Mouse (Mus musculus): ENCODE results near the gene Eri3. TPM values are rescaled to one million over a fixed set of nuclear protein-coding genes. Genes with fewer than 3 reads are reported as not detected.

Eri3 gene
- total RNA-seq, 2 experiments from 2014 or later, result 197 to 200 TPM

DNA sequence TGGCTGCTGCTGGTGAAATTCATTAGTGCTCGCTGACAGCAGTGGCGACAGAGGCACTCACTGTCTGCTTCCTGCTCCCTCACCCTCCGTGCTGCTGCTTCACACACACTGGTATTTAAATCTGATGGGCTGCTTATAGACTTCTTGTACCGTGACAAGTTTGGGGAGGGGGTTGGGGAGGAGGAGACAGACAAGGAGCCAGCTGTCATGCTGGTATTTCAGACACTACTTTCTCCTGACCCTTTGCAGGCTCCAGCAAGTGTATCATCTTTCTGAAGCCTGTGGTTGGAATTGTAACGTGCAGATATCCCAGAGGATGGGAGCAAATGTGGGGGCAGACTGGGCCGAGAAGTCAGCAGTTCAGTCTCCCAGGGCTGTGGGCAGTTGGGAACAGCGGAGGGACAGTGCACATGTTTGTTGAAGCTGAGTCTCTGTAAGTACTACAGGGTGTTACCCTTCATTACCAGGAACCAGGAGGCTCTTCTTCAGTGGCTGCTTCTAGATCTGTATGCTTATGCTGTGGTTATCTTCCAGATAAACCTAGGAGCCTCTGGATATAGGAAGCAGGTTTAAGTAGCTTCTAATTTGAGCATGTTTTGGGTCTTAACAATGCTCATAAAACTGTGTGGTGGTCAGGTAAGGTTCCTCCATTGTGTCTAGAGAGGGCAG, 59.3 kb downstream of the Eri3 start:
- no peak for TF ChIP-seq CTCF (IDR thresholded peaks at IDR 0.05)
- no peak overlapping the region for H3K27ac ChIP-seq
- H3K4me3 ChIP-seq, result no peak overlapping the region
- intact Hi-C loops (cut with DNase I), result no loop called here
- DNase-seq (ENCODE audit: extremely low spot score in 1 of 2, low spot score in 2 of 2), result no peak

DNA sequence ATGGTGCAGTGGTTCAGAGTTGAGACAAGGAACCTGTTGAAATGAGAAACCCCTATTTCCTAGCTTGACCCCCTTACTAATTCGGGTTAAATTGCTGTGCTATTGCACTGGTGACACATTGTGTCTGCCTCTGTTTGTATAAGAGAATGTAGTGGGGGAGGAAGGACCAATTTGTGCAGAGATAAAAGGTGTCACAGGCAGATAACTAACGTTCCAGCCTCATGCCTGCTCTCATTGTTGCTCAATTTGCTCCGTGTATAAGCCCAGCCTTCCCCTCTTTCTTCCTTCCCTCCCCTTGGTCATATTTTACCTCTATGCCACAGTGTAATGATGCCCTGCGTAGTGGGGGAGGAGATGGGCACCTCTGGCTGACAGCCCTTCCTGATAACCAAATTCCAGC, 61.2 kb downstream of the Eri3 start:
- intact Hi-C loops (cut with DNase I), result no loop called here
- TF ChIP-seq CTCF (IDR thresholded peaks at IDR 0.05), result no peak
- Histone ChIP-seq H3K4me3 (no peak overlapping the region), H3K27ac (no peak overlapping the region)
- no peak for DNase-seq (ENCODE audit: extremely low spot score in 1 of 2, low spot score in 2 of 2)

DNA sequence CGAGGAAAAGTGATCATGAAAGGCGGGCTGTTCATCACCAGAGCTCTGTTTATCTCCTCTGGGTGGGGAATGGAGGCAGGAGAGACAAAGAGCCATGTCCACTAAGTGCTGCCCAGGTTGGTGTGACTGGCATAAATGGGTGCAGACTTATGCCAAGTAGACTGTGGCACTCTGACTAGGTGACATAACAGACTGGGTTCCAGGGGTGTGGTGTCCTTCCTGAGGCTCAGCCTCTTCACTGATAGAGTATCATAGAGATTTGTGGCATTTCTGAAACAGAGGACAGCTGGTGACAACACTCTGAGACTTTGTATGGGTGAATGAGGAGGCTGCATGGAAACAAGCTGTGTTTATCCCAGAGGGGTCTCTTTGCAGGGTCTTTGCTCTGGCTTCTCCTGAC, 61.6 kb downstream of the Eri3 start:
- TF ChIP-seq CTCF (IDR thresholded peaks at IDR 0.05), result no peak
- no peak overlapping the region for H3K27ac ChIP-seq
- DNase-seq (ENCODE audit: extremely low spot score in 1 of 2, low spot score in 2 of 2), result no peak
- no peak overlapping the region for H3K4me3 ChIP-seq
- intact Hi-C loops (cut with DNase I), result no loop called here

DNA sequence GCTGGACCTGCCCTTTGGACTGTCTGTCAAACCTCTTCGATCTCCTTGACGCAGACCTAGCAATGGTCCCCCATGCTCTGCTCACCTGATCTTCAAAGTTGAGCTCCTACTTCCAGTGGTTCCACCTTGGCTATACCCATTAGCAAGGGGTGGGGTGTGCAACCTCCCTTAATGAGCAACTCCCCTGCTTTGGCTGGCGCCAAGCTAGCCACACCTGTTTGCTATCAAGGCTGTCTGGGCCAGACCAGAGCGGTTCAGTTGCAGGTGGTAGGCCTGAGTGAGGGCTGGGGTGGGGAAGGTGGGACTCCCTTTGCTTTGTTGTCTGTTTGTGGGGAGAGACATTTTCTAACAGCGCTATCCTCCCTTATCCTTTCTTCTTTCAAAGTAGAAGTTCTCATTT, 62.5 kb downstream of the Eri3 start:
- no peak for DNase-seq (ENCODE audit: extremely low spot score in 1 of 2, low spot score in 2 of 2)
- TF ChIP-seq CTCF (IDR thresholded peaks at IDR 0.05), result no peak
- intact Hi-C loops (cut with DNase I), result no loop called here
- Histone ChIP-seq H3K27ac (no peak overlapping the region), H3K4me3 (no peak overlapping the region)

DNA sequence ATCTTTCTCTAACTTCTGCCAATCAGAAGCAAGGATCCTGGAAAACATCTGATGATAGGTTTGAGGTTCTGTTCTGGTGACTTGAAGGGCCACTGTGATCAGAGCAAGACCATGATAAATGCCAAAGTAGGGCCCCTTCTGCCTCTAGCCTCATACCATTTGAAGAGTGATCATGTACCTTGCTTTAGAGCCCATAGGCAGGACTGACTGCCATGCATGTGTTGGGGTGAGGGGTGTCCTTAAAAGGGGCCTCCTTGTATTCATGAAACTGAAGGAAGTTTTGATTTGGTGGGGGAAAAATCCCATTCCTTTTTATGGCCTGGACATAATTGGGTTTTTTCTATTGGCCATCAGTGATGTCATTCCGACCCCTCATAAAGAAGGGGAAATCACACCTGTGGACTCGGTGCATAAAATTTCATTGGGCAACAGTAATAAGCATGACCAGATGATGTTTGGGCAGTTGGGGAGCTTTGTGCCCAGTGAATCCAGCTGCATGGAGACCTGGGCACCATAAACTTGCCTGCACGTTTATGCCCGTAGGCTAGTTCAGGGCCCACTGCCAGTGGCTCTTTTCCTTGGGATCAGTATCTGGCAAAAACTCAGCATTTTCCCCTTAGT, 63.1 kb downstream of the Eri3 start:
- Histone ChIP-seq H3K27ac (no peak overlapping the region), H3K4me3 (no peak overlapping the region)
- intact Hi-C loops (cut with DNase I), result no loop called here
- no peak for TF ChIP-seq CTCF (IDR thresholded peaks at IDR 0.05)
- DNase-seq (ENCODE audit: extremely low spot score in 1 of 2, low spot score in 2 of 2), result no peak

DNA sequence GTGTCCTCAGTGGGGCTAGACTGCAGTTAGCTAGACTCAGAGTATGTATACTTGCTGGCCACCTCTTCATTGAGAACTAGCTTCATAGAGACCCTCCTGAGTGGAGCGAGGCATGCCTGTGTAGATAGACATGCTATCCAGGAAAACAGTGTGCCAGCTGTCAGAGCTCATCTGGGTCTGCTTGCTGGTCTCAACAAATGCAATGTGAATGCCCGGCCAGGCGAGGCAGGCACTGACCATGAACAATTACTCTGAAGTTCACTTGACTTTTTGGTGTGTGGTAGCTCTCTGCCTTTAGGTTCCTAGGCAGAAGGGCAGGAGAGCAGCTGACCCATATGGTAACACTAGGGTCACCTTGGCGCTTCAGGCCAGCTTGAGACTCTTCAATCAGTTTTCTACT, 66.4 kb downstream of the Eri3 start:
- no peak for DNase-seq (ENCODE audit: extremely low spot score in 1 of 2, low spot score in 2 of 2)
- Histone ChIP-seq H3K27ac (no peak overlapping the region), H3K4me3 (no peak overlapping the region)
- intact Hi-C loops (cut with DNase I), result no loop called here
- TF ChIP-seq CTCF (IDR thresholded peaks at IDR 0.05), result no peak

DNA sequence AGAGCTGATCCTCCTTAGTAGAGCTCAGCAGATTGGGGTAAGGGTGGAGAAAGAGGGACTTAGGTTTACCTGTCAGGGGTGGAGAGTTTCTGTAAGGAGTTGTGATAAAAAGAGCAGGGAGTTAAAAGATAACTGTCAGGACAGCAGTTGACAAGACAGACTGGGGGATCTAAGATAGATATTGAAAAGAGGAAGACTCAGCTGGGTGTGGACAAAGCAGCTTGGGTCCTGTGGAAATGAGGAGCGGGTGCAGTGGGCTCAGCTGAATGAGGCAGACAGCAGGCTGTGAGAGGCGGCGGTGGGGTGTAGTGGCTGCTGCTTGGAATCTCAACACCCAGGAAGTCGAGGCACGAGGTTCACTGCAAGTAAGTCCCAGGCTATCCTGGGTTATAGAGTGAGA, 72.1 kb downstream of the Eri3 start:
- TF ChIP-seq CTCF (IDR thresholded peaks at IDR 0.05), result no peak
- no peak for DNase-seq (ENCODE audit: extremely low spot score in 1 of 2, low spot score in 2 of 2)
- intact Hi-C loops (cut with DNase I), result no loop called here

DNA sequence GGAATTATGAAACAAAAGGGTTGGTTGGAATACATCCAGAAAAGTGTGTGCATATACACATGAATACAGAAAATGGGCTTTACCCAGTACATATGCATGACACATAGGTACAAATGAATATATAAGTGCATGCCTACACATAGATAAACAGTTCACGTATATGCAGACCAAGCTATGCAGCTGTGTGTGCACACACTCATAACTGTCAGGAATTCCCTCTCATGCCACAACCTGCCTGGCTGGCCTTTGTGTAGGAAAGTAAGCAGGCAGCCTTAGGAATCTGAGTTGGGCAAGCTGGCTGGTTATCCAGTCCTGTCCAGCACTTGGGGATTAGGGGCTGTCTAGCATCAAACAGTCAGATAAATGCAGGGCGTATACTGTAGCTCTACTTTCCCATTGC, 72.9 kb downstream of the Eri3 start:
- intact Hi-C loops (cut with DNase I), result no loop called here
- no peak for TF ChIP-seq CTCF (IDR thresholded peaks at IDR 0.05)
- no peak overlapping the region for H3K4me3 ChIP-seq
- DNase-seq (ENCODE audit: extremely low spot score in 1 of 2, low spot score in 2 of 2), result no peak
- no peak overlapping the region for H3K27ac ChIP-seq

More for the DNA sequence above, 72.1 kb downstream of the Eri3 start:
- Histone ChIP-seq H3K4me3 (no peak overlapping the region), H3K27ac (no peak overlapping the region)

DNA sequence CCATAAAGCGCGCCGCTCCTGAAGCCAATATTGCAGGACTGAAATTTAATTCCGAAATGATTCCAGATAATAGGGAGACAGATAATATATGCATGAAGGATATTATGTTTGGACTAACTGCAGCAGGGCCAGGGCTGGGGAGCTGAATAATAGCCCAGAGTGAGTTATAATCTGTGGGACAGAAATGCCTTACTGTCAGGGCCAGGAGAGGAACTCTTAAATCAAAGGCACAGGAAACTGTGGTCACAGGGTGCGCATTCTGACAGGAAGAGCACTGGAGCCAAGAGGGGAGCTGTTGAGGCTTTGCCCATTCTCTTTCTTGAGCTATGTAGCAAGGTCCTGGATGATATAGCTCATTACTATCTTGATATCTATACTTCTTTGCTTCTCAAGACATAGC, 74.5 kb downstream of the Eri3 start:
- intact Hi-C loops (cut with DNase I), result no loop called here
- DNase-seq (ENCODE audit: extremely low spot score in 1 of 2, low spot score in 2 of 2), result no peak
- no peak for TF ChIP-seq CTCF (IDR thresholded peaks at IDR 0.05)
- Histone ChIP-seq H3K27ac (no peak overlapping the region), H3K4me3 (no peak overlapping the region)

DNA sequence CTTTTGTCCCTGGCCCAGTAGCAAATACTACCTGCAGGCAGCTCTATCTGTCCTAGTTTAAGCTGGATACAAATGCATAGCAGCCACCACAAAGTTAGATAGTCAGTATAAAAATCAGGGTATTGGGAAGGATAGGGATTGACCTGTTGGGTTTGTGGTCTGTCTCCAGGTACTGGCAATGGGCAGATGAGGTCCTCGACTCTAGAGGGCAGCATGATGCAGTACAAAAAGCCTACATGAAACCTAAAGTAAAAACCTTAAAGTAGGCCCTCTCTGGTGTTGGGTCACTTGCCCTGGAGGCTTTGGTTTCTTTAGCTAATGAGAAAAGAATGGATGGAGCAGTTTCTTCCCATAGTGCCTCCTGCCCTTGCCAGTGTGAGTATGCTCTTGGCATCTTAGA, 78.3 kb downstream of the Eri3 start:
- intact Hi-C loops (cut with DNase I), result loop anchor here (2.0 kb wide), 1 partner anchor 48 kb away; no protein-coding TSS in a partner anchor
- Histone ChIP-seq H3K4me3 (no peak overlapping the region), H3K27ac (no peak overlapping the region)
- TF ChIP-seq CTCF (IDR thresholded peaks at IDR 0.05), result peak; percentile 41
- DNase-seq (ENCODE audit: extremely low spot score in 1 of 2, low spot score in 2 of 2), result no peak

DNA sequence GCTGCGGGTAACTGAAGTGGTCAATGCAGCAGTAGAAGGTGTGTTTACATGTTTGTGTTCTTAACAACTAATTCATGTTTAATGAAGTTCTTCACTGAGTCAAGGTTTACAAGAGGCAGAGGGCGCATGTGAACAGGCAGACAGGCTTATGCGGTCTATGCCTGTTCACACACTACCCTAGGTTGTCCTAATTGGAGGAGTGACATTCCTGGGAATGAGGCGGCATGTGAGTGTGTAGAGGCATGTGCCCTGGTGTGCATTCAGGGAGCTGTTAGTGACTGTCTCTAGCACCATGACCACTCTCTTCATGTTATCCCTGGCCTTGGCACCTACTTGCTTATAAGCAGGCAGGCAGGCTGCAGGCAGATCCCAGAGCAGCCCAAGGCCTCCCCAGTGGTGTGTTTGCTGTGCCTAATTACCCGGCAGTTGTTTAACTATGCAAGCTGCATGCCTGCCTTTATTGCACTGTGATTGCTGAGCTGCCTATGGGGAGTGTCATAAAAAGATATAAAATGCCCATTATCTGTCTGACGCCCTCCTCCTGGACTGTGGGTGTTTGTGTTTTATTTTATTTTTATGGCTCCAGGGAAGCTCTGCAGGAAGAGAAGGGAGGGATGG, 80.0 kb downstream of the Eri3 start:
- Histone ChIP-seq H3K4me3 (no peak overlapping the region), H3K27ac (no peak overlapping the region)
- TF ChIP-seq CTCF (IDR thresholded peaks at IDR 0.05), result no peak
- intact Hi-C loops (cut with DNase I), result no loop called here
- DNase-seq (ENCODE audit: extremely low spot score in 1 of 2, low spot score in 2 of 2), result no peak

DNA sequence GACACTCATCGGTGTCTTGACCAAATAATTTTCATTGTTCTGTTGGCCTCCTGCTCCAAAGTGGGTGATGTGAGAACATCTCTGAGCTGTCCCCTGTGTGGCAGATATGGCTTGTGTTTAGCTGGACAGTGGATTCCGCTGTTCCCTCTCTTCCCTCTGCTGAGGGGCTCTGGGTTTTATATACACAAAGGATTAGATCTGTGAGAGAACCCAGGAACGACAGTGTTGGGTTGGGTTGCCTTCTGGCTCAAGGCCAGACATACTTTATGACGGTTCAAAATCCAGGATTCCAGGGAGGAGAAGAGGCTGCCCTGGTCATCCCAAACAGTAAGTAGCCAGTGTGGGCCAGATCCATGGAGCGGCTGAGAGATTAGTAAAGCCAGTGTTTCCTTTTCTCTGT, 83.4 kb downstream of the Eri3 start:
- Histone ChIP-seq H3K27ac (no peak overlapping the region), H3K4me3 (no peak overlapping the region)
- TF ChIP-seq CTCF (IDR thresholded peaks at IDR 0.05), result no peak
- DNase-seq (ENCODE audit: extremely low spot score in 1 of 2, low spot score in 2 of 2), result no peak
- intact Hi-C loops (cut with DNase I), result no loop called here

DNA sequence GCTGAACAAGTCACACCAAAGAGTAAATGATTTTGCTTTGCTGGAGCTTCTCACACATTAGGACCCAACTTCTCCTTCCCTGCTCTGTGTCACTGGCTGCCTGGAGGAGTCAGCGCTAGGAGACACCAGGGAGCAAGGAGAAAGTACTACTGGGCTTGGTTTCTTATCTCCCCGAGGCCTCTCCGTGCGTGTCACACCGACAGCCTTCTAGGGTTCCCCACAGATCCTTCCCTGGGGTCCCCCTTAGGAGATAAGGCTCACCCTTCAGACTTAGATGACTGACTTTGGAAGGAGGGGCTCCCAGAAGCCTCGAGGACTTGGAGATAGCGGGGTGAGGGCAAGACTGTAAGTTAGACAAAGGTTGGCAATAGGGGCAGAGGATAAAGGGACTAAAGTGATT, 84.5 kb downstream of the Eri3 start:
- DNase-seq (ENCODE audit: extremely low spot score in 1 of 2, low spot score in 2 of 2), result no peak

More for the DNA sequence above, 84.5 kb downstream of the Eri3 start:
- intact Hi-C loops (cut with DNase I), result no loop called here
- Histone ChIP-seq H3K27ac (no peak overlapping the region), H3K4me3 (no peak overlapping the region)
- TF ChIP-seq CTCF (IDR thresholded peaks at IDR 0.05), result no peak
